Mouse (Mus musculus) left cerebral cortex, postnatal 10 days (tissue): Measurements from ENCODE around the gene Ppp1r14b. TPM values are rescaled to one million over a fixed set of nuclear protein-coding genes. Genes with fewer than 3 reads are reported as not detected.

Experiments used
- DNase-seq, 2 experiments: peaks; one replicate each; pipeline ENCODE4 v3.0.0; 2021 to 2022; ENCODE audit warnings: low spot score in 2 of 2, mixed read lengths in 1 of 2; ENCODE audit errors: extremely low spot score in 1 of 2
- intact Hi-C: fragments of 180-260 bp; cut with DNase I; formaldehyde crosslinking; loops from one replicate; pipeline ENCODE4 v1.15.1; 2025
- total RNA-seq, 2 experiments: library from RNA; stranded (reverse); gene quantifications; 2 replicates each; pipeline ENCODE4 v1.2.3; 2021

The Ppp1r14b gene
- total RNA-seq, 2 experiments from 2014 or later = 97.2 to 98.4 TPM

DNA sequence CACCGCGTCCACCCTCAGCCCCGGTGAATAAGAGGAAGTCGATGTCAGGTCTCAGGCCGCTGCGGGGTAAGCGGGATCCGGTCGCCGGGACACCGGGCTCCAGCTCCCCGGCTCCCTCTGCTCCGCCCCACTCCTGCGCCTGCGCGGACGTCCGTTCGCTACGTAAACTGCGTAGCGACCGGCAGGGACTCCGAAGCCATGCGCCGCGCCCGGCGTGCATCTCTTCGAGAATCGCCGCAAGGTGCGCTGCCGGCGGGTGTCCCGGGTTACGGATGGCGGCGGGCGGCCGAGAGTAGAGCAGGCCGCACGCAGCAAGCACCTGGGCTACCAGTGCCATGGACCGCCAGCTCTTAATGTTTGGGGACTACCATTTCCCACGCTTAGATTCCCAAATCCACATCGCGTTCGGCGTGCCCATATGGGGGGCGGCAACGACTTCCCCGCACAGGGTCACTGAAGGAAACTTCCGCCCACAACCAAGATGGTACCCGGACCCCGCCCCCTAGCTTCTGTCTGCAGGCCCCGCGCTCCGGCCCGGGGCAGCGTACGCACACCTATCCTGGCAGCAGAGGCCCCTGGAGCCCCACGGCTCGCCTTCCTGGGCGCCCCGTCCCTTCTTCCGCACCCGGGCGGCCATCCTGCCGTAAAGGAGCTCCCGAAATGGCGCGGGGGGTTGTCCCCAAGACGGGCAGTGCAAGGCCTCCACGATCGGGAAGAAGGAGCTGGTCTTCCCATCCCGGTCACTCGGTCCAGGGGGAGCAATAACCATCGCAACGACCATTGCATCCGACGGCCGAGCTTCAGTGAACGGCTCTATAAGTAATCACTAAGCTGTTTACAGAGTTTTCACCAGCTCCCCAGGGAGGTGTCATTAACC, 33.2 kb upstream of the Ppp1r14b start, which contains the start of gene Bad:
TSS of gene Bad (plus strand) at position 490 of the 877 bp plus-strand sequence.
- peak; percentile 88 to 95 for DNase-seq
- intact Hi-C loops = loop anchor here (5.0 kb wide), 1 partner anchor 36 kb away; the partner anchor contains the start of gene Plcb3

DNA sequence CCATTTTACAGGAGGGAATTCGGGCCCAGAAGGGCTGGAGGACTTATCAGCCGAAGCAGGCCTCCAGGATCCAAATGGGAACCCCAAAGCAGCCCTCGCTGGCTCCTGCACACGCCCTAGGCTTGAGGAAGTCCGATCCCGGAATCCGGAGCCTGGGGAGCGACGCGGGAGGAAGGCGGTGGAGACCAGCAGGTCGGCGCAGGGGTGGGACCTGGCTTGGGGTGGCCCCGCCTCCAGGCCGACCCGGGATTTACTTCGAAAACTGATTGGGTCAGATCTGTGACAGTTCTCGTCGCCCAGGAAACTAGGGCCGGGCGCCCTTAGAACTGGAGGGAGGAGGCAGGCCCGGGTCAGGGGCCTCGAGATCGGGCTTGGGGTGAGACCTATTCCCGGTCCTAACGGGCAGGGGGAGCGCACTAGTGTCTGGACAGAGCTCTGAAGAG, 32.5 kb upstream of the Ppp1r14b start, which contains the start of gene Gpr137:
TSS of gene Gpr137 (minus strand) at position 232 of the 443 bp plus-strand sequence.
- intact Hi-C loops = loop anchor here (5.0 kb wide), 1 partner anchor 35 kb away; the partner anchor contains the start of gene Plcb3
- peak; percentile 92 to 97 for DNase-seq

GRCm38 (mm10) chr19:6942764-6943163, 32.0 kb upstream of the Ppp1r14b start:
- DNase-seq = no peak
- intact Hi-C loops = loop anchor here (5.0 kb wide), 1 partner anchor 35 kb away; the partner anchor contains the start of gene Plcb3

DNA sequence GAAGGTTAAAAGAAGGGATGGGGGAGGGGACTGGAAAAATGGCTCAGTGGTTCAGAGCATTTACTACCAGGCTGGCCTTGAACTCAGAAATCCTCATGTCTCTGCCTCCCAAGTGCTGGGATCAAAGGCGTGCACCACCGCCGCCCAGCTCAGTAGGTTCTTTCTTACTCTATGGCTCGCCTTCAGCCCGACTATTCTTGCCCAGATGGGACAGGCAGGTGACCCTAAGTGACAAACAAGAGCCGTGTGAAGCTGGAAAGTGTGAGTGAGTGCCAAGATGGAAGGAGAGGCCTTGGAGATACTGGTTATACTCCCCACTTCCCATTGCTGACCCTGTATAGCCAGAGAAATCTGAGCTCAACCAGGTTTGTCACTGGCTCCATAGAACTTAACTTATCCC, 31.1 kb upstream of the Ppp1r14b start:
- peak in 1 of 2 experiments; percentile 17 for DNase-seq
- intact Hi-C loops = loop anchor here (5.0 kb wide), 1 partner anchor 34 kb away; the partner anchor contains the start of gene Plcb3

DNA sequence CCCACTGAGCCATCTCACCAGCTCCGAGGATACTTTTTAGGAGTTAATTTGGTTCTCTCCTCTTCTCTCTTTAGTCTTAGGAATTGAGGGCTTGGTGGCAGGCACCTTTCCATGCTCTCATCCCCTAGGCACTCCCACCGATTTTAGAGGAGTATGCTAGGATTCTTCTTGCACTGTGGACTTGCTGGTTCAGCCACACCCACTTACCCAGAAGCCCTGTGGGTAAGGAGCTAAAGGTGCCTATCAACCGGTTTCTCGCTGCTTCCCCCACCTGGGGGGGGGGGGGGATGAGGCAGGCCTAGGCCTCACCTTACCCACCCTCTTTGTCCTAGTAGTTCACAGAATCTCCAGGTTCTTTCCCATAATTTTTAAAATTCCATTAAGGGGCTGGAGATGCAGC, 27.0 kb upstream of the Ppp1r14b start:
- DNase-seq = no peak
- intact Hi-C loops = no loop called here

DNA sequence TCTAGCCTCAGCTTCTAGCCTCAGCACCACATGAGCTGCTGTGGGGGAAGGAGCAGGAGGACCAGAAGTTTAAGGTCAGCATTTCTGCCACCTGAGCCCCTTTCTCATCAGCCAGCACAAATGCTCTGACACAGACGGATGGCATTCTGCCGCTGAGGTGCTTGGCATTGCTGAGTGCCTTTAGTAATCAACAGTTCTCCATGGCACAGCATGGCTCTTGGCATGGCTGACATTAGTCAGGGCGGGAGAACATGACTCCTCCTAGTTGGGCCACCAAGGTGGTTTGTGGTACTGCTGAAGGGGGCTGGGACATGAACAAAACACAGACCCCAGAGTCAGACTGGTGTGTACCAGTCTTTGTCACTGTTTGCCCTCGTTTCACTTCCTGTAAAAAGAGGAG, 26.6 kb upstream of the Ppp1r14b start:
- DNase-seq = no peak
- intact Hi-C loops = no loop called here

GRCm38 (mm10) chr19:6949532-6949931, 25.2 kb upstream of the Ppp1r14b start:
- DNase-seq = peak in 1 of 2 experiments; percentile 14
- intact Hi-C loops = no loop called here

- DNase-seq = no peak
- intact Hi-C loops = no loop called here
These were observed 24.8 kb upstream of the Ppp1r14b start for GRCm38 (mm10) chr19:6949951-6950350.

GRCm38 (mm10) chr19:6950613-6951153, 24.1 kb upstream of the Ppp1r14b start:
- peak; percentile 46 to 68 for DNase-seq
- intact Hi-C loops = no loop called here

DNA sequence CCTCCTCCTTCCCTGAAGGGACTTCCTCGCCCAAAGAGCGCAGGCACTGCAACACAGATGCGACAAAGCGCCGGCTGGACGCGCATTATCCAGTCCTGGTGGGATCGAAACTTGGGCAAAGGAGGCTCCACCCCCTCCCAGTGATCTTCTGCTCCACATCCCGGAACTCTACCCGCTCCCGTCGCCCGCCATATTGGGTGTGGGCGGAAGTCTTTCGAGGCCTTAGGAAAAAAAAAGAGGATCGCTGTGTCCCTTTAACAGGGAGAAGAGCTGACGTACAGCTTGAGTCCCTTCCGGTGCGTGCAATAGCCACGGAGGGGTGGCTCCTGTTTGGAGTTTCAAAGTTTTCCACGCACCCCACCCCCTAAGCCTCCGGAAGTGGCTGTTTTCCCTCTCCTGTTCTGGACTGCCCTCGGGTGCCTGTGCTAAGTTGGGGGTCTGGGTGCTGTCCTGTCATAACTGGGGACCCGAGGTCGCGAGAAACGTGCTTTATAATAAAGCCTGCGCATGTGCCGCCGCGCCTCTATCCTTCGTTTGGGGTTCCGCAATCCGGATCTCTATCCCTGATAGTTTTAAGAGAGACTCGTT, 23.3 kb upstream of the Ppp1r14b start:
- peak; percentile 93 to 95 for DNase-seq
- intact Hi-C loops = no loop called here

GRCm38 (mm10) chr19:6951994-6952711, 22.6 kb upstream of the Ppp1r14b start:
- intact Hi-C loops = no loop called here
- DNase-seq = peak; percentile 71 to 88

GRCm38 (mm10) chr19:6952712-6953037, 22.1 kb upstream of the Ppp1r14b start:
- peak in 1 of 2 experiments; percentile 72 for DNase-seq
- intact Hi-C loops = no loop called here

DNA sequence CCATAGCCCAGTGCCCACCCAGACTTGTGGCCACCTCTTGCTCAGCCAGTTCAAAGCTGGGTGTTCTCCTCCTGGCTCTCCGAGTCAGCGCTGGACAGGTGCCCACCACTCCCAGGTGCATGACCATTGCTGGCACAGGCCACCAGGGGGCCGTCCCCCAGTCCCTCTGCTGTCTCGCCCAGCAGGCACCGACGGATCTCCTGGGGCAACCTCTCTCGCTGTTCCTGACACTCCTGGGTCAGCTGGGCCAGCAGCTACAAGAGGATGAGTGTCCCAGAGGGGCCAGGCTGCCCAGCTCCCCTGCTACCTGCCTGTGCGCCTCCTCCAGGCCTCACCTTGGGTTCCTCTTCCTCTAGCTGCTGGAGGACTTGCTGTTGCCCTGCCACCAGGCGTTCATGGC, 20.7 kb upstream of the Ppp1r14b start:
- DNase-seq = peak in 1 of 2 experiments; percentile 68
- intact Hi-C loops = no loop called here

DNA sequence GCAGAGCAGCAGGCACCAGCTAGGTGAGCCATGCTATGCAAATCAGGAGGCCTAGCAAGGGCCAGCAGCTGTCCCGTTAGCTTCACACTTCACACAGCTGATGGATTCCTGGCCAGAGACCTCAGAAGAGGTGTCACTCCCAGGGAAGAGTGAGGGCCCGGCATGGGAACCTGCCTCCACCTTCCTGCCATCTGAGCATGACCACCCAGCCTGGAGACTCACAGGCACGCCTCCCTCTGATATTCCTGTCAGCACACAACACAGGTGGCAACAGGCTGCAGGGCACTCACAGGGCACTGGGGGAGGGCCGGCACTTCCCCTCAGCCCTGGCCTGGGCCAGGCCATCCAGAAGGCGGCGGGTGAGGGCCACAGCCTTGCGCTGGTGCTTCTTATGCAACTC, 19.3 kb upstream of the Ppp1r14b start:
- intact Hi-C loops = no loop called here
- DNase-seq = no peak

DNA sequence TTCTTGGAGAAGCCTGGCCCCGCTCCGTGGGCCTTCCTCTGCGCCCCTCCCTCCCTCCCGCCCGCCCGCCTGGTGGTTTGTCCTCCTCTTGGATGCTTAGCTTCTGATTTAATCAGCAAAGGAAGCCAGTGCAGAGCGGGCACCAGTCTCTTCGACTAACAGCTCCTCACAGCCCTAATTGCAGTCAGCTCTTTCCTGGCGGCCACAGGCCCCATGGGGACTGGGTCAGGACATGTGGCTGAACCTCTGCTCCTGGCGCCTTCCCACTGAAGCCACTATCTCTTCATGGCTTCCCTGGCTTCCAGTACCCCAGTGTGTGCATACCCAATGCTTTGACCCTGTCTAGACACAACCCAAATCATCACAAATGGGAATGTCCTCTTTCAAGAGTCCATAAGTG, 18.3 kb upstream of the Ppp1r14b start:
- DNase-seq = no peak
- intact Hi-C loops = no loop called here

DNA sequence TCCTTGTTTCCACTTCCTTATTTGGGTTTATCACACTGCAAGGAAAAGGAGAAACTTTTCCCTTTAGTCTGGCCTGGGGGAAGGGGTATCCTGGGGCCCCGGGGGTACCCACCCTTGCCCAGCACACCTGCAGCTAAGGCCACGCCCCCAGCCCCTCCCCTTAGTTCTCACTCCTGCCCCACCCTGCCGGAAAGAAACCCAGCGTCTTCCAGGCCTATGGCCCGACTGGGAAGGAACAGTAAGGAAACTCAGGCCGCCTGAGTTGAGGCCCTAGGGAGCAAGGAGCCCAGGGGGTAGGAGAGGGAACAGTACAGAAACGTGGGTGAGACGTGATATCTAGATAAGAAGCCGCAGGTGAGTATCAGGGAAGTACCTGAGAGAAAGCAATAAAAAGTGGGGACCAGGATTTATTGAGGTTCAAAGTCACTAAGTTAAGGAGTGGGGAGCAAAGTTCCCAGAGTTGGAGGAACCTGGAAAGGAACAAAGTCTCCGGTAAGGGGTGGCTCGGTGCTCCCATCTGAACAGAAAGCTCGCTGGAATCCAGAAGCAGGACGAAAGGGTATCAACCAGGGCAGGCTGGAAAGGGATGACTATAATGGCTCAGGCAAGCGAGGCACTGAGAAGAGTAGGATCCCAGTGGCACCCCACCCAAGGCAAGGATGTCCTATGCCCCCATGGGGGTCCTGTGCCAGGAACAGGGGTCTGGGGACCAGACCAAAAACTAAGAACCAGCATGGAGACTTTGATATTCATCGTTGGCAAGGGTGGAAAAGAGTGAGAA, 6.1 kb upstream of the Ppp1r14b start:
- intact Hi-C loops = no loop called here
- DNase-seq = no peak

DNA sequence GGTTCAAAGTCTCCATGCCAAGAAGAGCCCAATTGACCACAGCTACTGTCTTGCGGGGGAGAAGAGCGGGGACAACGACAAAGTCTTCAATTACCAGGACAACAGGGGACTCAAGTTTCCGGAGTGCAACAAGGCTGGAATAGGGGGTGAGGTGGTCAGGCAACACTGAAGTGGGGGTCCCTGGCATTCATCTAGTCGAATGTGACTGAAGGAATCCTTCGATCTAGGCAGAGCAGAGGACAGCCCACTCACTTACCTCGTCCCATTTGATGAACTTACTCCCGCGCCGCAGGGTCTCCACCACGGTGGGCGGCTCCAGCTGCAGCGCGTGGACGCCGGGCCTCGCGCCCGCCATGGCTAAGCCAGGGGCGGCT, 5.5 kb upstream of the Ppp1r14b start:
- intact Hi-C loops = no loop called here
- no peak for DNase-seq

GRCm38 (mm10) chr19:6969665-6970381, 4.9 kb upstream of the Ppp1r14b start:
- DNase-seq = peak in 1 of 2 experiments; percentile 82
- intact Hi-C loops = no loop called here
